Mouse (Mus musculus) megakaryocyte-erythroid progenitor cell, adult 5 weeks (primary cell): Measurements from ENCODE around the gene Ccdc103. TPM values are rescaled to one million over a fixed set of nuclear protein-coding genes. Genes with fewer than 3 reads are reported as not detected.

ENCODE experiments used
- polyA plus RNA-seq: library from polyadenylated mRNA; stranded (reverse); fragments of >175 nt; gene quantifications from 2 replicates; pipeline ENCODE4 v1.2.3, GENCODE M21; 2012

Ccdc103 gene
- polyA plus RNA-seq: 0.19 TPM in 1 of 2 replicates, not detected in the other

DNA sequence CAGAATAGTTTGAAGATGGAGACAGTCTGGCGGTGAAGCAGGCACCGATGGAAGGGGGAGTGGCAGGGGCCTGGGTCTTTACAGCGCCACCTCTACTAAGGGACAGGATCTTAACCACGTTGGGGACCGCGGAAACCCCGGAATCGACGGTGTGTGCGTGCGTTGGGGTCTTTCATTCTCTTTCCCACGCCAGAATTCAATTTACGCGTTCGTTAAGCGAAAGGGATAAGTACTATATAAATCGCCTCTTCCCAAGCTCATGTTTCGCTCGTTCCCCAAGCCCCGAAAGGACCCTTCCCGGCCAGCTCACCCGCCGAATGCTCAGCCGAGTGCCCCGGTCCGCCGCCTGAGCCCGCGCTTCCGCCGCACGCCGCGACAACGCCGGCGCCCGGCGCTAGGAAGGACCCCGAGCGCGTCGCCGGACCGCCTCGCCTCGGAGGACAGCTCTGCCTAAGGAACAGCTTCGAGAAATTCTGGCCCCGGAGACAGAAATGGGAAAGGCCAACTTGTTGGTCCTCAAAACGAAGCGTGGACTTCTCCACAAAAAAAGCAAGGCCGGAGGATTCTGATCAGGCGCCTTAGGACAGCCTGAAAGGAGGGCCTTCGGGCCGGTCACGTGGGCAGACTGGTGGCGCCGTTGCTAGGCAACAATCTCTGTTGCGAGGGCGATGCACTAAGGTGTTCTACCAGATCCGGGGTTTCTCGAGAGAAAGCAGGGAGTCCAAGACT lies at the start of gene Ccdc103, which contains the start of gene Eftud2:
TSS of gene Ccdc103 (plus strand) at position 620 of the 729 bp plus-strand sequence.
TSS of gene Eftud2 (minus strand) at position 401 of the 729 bp plus-strand sequence.

DNA sequence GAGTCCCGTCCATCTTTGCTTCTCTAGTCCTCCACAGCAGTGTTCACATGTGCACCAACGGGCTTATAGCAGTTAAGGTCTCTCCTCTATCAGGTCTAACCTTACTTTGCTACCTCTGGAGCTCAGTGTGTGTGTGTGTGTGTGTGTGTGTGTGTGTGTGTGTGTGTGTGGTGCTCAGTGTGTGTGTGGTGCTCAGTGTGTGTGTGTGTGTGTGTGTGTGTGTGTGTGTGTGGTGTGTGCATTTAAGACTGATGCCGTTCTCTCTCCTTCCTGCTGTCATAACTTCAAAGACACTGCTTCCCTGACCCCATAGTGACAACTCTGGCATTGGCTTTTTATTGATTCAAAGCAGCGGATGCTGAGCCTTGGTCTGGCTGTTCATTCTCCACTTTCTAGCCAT lies 45.5 kb upstream of the Ccdc103 start, which contains the start of gene Higd1b:
TSS of gene Higd1b (plus strand) at position 301 of the 400 bp plus-strand sequence.

GRCm38 (mm10) chr11:102884616-102885219 lies 3.7 kb downstream of the Ccdc103 start, which contains the start of gene Fam187a:
Fam187a (plus strand) TSS chr11:102885169.

DNA sequence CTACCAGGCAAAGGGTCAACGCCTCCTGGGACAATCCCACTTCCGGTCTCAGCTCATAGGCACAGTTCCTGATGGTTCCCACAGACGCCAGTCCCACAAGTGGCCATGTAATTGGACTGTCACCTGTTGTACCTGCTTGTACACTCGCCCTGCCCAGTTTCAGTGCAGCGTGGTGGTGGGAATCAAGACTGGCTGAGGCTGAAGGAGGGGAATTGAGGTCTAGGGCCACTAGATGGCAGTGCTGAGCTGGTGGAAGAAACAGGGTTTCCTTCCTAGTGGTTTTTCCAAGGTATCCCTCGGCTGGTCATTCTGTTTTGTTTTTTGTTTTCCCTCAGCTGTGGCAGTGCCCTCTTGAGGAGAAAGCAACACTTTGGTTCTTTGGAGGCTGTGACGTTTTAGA lies 19.8 kb downstream of the Ccdc103 start, which contains the start of gene Gfap:
TSS of gene Gfap (minus strand) at position 150 of the 400 bp plus-strand sequence.

GRCm38 (mm10) chr11:102924557-102925350 lies 43.8 kb downstream of the Ccdc103 start, which contains the start of gene Kif18b:
Kif18b (minus strand) TSS chr11:102925124.

Other genes starting within 250 kb of the Ccdc103 start
- gene Meioc, start 217.5 kb upstream of the Ccdc103 start, polyA plus RNA-seq: not detected in 2 replicates
- 8.7 and 9.4 TPM in 2 replicates for gene Ccdc43, start 183.4 kb upstream of the Ccdc103 start, polyA plus RNA-seq
- gene Adam11, start 119.8 kb upstream of the Ccdc103 start, polyA plus RNA-seq: 4.3 and 8.7 TPM in 2 replicates
- gene Gjc1, start 61.5 kb upstream of the Ccdc103 start, polyA plus RNA-seq: not detected in 2 replicates
- not detected in 2 replicates for gene Higd1b, start 45.4 kb upstream of the Ccdc103 start, polyA plus RNA-seq
- gene Eftud2, start 219 bp upstream of the Ccdc103 start, polyA plus RNA-seq: 180 and 239 TPM in 2 replicates
- gene Fam187a, start 4.0 kb downstream of the Ccdc103 start, polyA plus RNA-seq: not detected in 2 replicates
- 0.02 and 0.06 TPM in 2 replicates for gene Gfap, start 19.7 kb downstream of the Ccdc103 start, polyA plus RNA-seq
- gene Kif18b, start 43.9 kb downstream of the Ccdc103 start, polyA plus RNA-seq: 19.7 and 21.6 TPM in 2 replicates
- gene C1ql1, start 65.5 kb downstream of the Ccdc103 start, polyA plus RNA-seq: 0.06 and 0.60 TPM in 2 replicates
- 8.9 and 14.0 TPM in 2 replicates for gene Nmt1, start 147.0 kb downstream of the Ccdc103 start, polyA plus RNA-seq
- 91.4 and 99.8 TPM in 2 replicates for gene Dcakd, start 147.1 kb downstream of the Ccdc103 start, polyA plus RNA-seq
- 0.39 and 1.1 TPM in 2 replicates for gene Plcd3, start 220.5 kb downstream of the Ccdc103 start, polyA plus RNA-seq
- gene Acbd4, start 220.5 kb downstream of the Ccdc103 start, polyA plus RNA-seq: 12.1 TPM in 2 replicates
- 41.2 and 64.6 TPM in 2 replicates for gene Hexim1, start 235.0 kb downstream of the Ccdc103 start, polyA plus RNA-seq